ENCODE assay signal across 8 mouse cellular contexts in genomic region chr9:115308941-115309380, GRCm38 (mm10). TPM values are rescaled to one million over a fixed set of nuclear protein-coding genes. Genes with fewer than 3 reads are reported as not detected.
A peak's percentile ranks its signal among the peaks of the same experiment; 100 is the strongest.
DNase-seq lines count a peak whose midpoint lies in the region; ATAC-seq and TF ChIP-seq lines count a peak whose summit lies in the region.

No protein-coding gene starts in this region.

- no peak for DNase-seq in heart, embryonic 10.5 days (ENCODE audit: low spot score)
- no peak for DNase-seq in heart, adult 9 months (ENCODE audit: low spot score in 2 of 2)
- no peak for DNase-seq in ES-E14 (ENCODE audit: low read depth, low spot score)
- DNase-seq in lung, postnatal 36 days: peak; percentile 71
- DNase-seq in thymus, postnatal 0 days (ENCODE audit: low spot score): peak; percentile 51
- no peak for DNase-seq in c-Kit-positive CD71-positive TER-119-positive erythroid progenitor cells, embryonic 14.5 days (ENCODE audit: low spot score)

- H3K27me3 ChIP-seq in heart, embryonic 10.5 days (ENCODE audit: insufficient read depth, poor library complexity, severe bottlenecking): 0 out of 2 replicates have a peak, but pooled peaks cover 3% of the 10 kb centered on the region
- H3K27me3 ChIP-seq in embryonic facial prominence, embryonic 12.5 days: no peaks in the 10 kb centered on the region
- no peaks in the 10 kb centered on the region for H3K27me3 ChIP-seq in intestine, embryonic 15.5 days (replicated peaks)

- peak overlapping the region; percentile 88 for H3K4me3 ChIP-seq in heart, embryonic 10.5 days
- H3K4me3 ChIP-seq in ES-E14 (ENCODE audit: insufficient read depth in 1 of 2, low read depth in 1 of 2, low read length in 2 of 2, poor library complexity in 1 of 2, severe bottlenecking in 1 of 2): peak overlapping the region; percentile 93 to 98
- H3K4me3 ChIP-seq in embryonic facial prominence, embryonic 12.5 days: peak overlapping the region; percentile 91
- H3K4me3 ChIP-seq in intestine, embryonic 15.5 days (replicated peaks): peak overlapping the region; percentile 97

- under 1% methylated on average over 18 of the region's 18 CpGs for WGBS in heart, embryonic 10.5 days
- under 1% methylated on average over 18 of the region's 18 CpGs for WGBS in embryonic facial prominence, embryonic 12.5 days
- WGBS in intestine, embryonic 15.5 days: under 1% methylated on average over 18 of the region's 18 CpGs

- H3K4me2 ChIP-seq in embryonic facial prominence, embryonic 12.5 days (replicated peaks): peak overlapping the region; percentile 67
- H3K4me2 ChIP-seq in intestine, embryonic 15.5 days (replicated peaks): peak overlapping the region; percentile 57

- peak overlapping the region; percentile 99 for H3K27ac ChIP-seq in heart, embryonic 10.5 days
- no peak overlapping the region for H3K27ac ChIP-seq in ES-E14 (ENCODE audit: insufficient read depth, low read depth, low read length, poor library complexity, severe bottlenecking)
- peak overlapping the region; percentile 97 for H3K27ac ChIP-seq in embryonic facial prominence, embryonic 12.5 days
- peak overlapping the region; percentile 98 for H3K27ac ChIP-seq in intestine, embryonic 15.5 days

- H3K9me3 ChIP-seq in heart, embryonic 10.5 days: no peaks in the 10 kb centered on the region
- H3K9me3 ChIP-seq in ES-E14 (ENCODE audit: control insufficient read depth, insufficient read depth, low read depth, low read length): no peaks in the 10 kb centered on the region
- H3K9me3 ChIP-seq in embryonic facial prominence, embryonic 12.5 days: no peaks in the 10 kb centered on the region
- H3K9me3 ChIP-seq in intestine, embryonic 15.5 days: no peaks in the 10 kb centered on the region

- no peak for ATAC-seq in embryonic facial prominence, embryonic 12.5 days (ENCODE audit: insufficient number of reproducible peaks, insufficient read depth, low FRiP score, low TSS enrichment)
- no peak for ATAC-seq in intestine, embryonic 15.5 days

- no peaks in the 10 kb centered on the region for H3K36me3 ChIP-seq in heart, embryonic 10.5 days
- H3K36me3 ChIP-seq in ES-E14 (ENCODE audit: control insufficient read depth, insufficient read depth, low read length, poor library complexity, severe bottlenecking): no peaks in the 10 kb centered on the region
- H3K36me3 ChIP-seq in embryonic facial prominence, embryonic 12.5 days: no peaks in the 10 kb centered on the region
- no peaks in the 10 kb centered on the region for H3K36me3 ChIP-seq in intestine, embryonic 15.5 days

- peak overlapping the region; percentile 97 for H3K9ac ChIP-seq in ES-E14 (ENCODE audit: insufficient read depth, low read depth, low read length, poor library complexity, severe bottlenecking)
- H3K9ac ChIP-seq in embryonic facial prominence, embryonic 12.5 days: peak overlapping the region; percentile 98
- peak overlapping the region; percentile 100 for H3K9ac ChIP-seq in intestine, embryonic 15.5 days

- peaks cover 31% of the 10 kb centered on the region for H3K4me1 ChIP-seq in heart, embryonic 10.5 days
- peaks cover 0 to 5% of the 10 kb centered on the region in 2 experiments; a peak in 3 of 4 replicates for H3K4me1 ChIP-seq in ES-E14 (ENCODE audit: control insufficient read depth in 2 of 2, insufficient read depth in 2 of 2, low read length in 2 of 2, poor library complexity in 1 of 2)
- H3K4me1 ChIP-seq in embryonic facial prominence, embryonic 12.5 days: peaks cover 31% of the 10 kb centered on the region
- H3K4me1 ChIP-seq in intestine, embryonic 15.5 days (replicated peaks): peaks cover 11% of the 10 kb centered on the region

- in situ Hi-C loops in ES-E14 (cut with MboI; ENCODE audit: low sequenced_read_pairs in 2 of 2, unreplicated experiment in 2 of 2): no loop called here

TF ChIP-seq in ES-E14, 5 proteins besides CTCF, POLR2A, EP300 and RAD21:
- TF ChIP-seq CHD2 (IDR thresholded peaks at IDR 0.05; ENCODE audit: low read depth, low read length): no peak
- TF ChIP-seq MAFK (IDR thresholded peaks at IDR 0.05; ENCODE audit: insufficient read depth, low read depth, low read length): no peak
- TF ChIP-seq ZNF384 (IDR thresholded peaks at IDR 0.05; ENCODE audit: low read depth, low read length): no peak
- no peak for TF ChIP-seq HCFC1 (IDR thresholded peaks at IDR 0.05; ENCODE audit: borderline replicate concordance, insufficient read depth, low read length)

RNA-seq across cellular contexts. Expression of gene Stt3b, which starts 1.3 kb away (rescaled TPM):
- polyA plus RNA-seq in heart, embryonic 10.5 days (2016; fragmentation: Nextera tagmentation; extraction: Ambion mirVana): 101 TPM in 2 replicates
- 150 and 160 TPM in 2 replicates for total RNA-seq in ES-E14 (2012; rRNA removed)
- polyA plus RNA-seq in embryonic facial prominence, embryonic 12.5 days (2016; fragmentation: Nextera tagmentation; extraction: Ambion mirVana): 118 and 121 TPM in 2 replicates
- 128 TPM in 2 replicates for polyA plus RNA-seq in intestine, embryonic 15.5 days (2015; fragmentation: Nextera tagmentation; extraction: Ambion mirVana)
- 55.6 and 56.8 TPM in 2 replicates for polyA plus RNA-seq in thymus, postnatal 0 days (2015; fragmentation: Nextera tagmentation; extraction: Ambion mirVana)

Comparison
In these comparisons a context has a peak if more than half of its experiments do, and no peak if none do; other contexts are left out.
1. DNase-seq: peak in lung, postnatal 36 days (single experiment) and thymus, postnatal 0 days (single experiment); none in heart, embryonic 10.5 days (single experiment), heart, adult 9 months (0 of 2), ES-E14 (single experiment) and c-Kit-positive CD71-positive TER-119-positive erythroid progenitor cells, embryonic 14.5 days (single experiment).
2. Peak in every context shown above with its lines, with median percentiles within 50 percentile points of each other: H3K4me3 ChIP-seq and H3K9ac ChIP-seq.